Mouse (Mus musculus) E14TG2a.4 (cell line): Measurements from ENCODE around the gene Cdc27.

Experiments used
- CTCF ChIP-seq: conservative IDR thresholded peaks from 2 replicates; pipeline ENCODE4 v1.5.1; 2014; ENCODE audit warnings: low read length
- NANOG ChIP-seq: IDR thresholded peaks from 2 replicates; pipeline ENCODE4 v1.6.1; 2014; ENCODE audit warnings: borderline replicate concordance, low read length, mixed read lengths
- POU5F1 ChIP-seq: IDR thresholded peaks from 2 replicates; pipeline ENCODE4 v1.6.1; 2014; ENCODE audit warnings: low read length, borderline replicate concordance

DNA sequence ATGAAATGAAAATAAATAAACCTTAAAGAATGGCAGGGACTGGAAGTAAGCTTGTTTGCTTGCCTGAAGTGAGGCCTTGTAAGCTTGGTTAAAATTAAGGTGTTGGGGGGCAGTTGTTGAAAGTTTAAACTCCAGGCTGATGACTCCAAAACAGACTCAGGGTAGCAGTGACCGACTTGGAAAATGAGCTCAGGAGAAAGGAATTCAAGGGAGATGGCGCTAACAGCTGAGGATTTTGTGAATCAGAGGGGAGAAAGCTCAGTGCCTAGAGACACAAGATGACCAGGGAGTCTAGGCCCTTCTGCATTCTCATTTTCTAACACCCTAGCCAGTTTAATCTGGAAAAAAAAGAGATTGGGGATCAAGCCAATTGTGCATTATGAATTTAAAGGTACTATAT, 10.6 kb upstream of the Cdc27 start:
- no peak for TF ChIP-seq CTCF
- no peak for TF ChIP-seq POU5F1
- no peak for TF ChIP-seq NANOG
